Mouse (Mus musculus) liver, postnatal 0 days (tissue): Measurements from ENCODE around the gene Sgk1. TPM values are rescaled to one million over a fixed set of nuclear protein-coding genes. Genes with fewer than 3 reads are reported as not detected.

Source experiments
- ATAC-seq: fragments of 200-750 bp; cut with Nextera tagmentation; 2 replicates; pipeline ENCODE4 v1.8.0; 2017; ENCODE audit warnings: mild to moderate bottlenecking, moderate library complexity
- DNase-seq: peaks from one replicate; pipeline ENCODE4 v3.0.0-alpha.2; 2016
- H3K27ac ChIP-seq: fragments of 300-500 bp; sonication (generic); 2 replicates; pipeline ENCODE4 v1.5.1; 2014; ENCODE audit warnings: antibody characterized with exemption, moderate library complexity, mild to moderate bottlenecking, low read depth
- H3K27me3 ChIP-seq: fragments of 300-500 bp; sonication (generic); 2 replicates; pipeline ENCODE4 v1.6.1; 2014; ENCODE audit warnings: low read length, control low read depth, mixed read lengths; ENCODE audit not compliant: insufficient read depth
- H3K36me3 ChIP-seq: fragments of 300-500 bp; sonication (generic); replicated peaks from 2 replicates; pipeline ENCODE4 v1.6.1; 2014; ENCODE audit warnings: mild to moderate bottlenecking, control low read depth, low read length, moderate library complexity, mixed read lengths; ENCODE audit not compliant: insufficient read depth
- H3K4me1 ChIP-seq: fragments of 300-500 bp; sonication (generic); 2 replicates; pipeline ENCODE4 v1.6.1; 2014; ENCODE audit warnings: antibody characterized with exemption, mild to moderate bottlenecking, control low read depth; ENCODE audit not compliant: insufficient read depth
- H3K4me2 ChIP-seq: fragments of 300-500 bp; sonication (generic); 2 replicates; pipeline ENCODE4 v1.6.1; 2014; ENCODE audit warnings: low read depth, mild to moderate bottlenecking, low read length, moderate library complexity, mixed read lengths
- H3K4me3 ChIP-seq: fragments of 300-500 bp; sonication (generic); 2 replicates; pipeline ENCODE4 v1.5.1; 2014; ENCODE audit warnings: low read depth, low read length
- H3K9ac ChIP-seq: fragments of 300-500 bp; sonication (generic); replicated peaks from 2 replicates; pipeline ENCODE4 v1.6.1; 2014; ENCODE audit warnings: mild to moderate bottlenecking, moderate library complexity
- H3K9me3 ChIP-seq: fragments of 300-500 bp; sonication (generic); 2 replicates; pipeline ENCODE4 v1.6.1; 2016; ENCODE audit warnings: mild to moderate bottlenecking, control low read depth, low read length, mixed read lengths
- CTCF ChIP-seq: sonication (generic); IDR thresholded peaks from 2 replicates; pipeline ENCODE4 v1.5.1; 2016; ENCODE audit warnings: antibody characterized with exemption, low read depth
- EP300 ChIP-seq: IDR thresholded peaks from 2 replicates; pipeline ENCODE4 v1.6.1; 2016; ENCODE audit warnings: antibody characterized with exemption, low read depth, mild to moderate bottlenecking
- WGBS: fragments of 180-500 bp; shearing (Covaris S2); extraction: QIAGEN DNeasy Blood & Tissue Kit; methylation state at CpG from one replicate; pipeline ENCODE4 v1.1.7; 2014; ENCODE audit not compliant: insufficient replicate concordance; 5-methylcytosine and 5-hydroxymethylcytosine counted together
- polyA plus RNA-seq: library from polyadenylated mRNA; unstranded; fragments of >200 nt; fragmentation: Nextera tagmentation; extraction: Ambion mirVana; gene quantifications from 2 replicates; pipeline ENCODE4 v1.2.1, GENCODE M21; 2015

The Sgk1 gene
- polyA plus RNA-seq, 1 experiment from 2014 or later, result 20.6 TPM

DNA sequence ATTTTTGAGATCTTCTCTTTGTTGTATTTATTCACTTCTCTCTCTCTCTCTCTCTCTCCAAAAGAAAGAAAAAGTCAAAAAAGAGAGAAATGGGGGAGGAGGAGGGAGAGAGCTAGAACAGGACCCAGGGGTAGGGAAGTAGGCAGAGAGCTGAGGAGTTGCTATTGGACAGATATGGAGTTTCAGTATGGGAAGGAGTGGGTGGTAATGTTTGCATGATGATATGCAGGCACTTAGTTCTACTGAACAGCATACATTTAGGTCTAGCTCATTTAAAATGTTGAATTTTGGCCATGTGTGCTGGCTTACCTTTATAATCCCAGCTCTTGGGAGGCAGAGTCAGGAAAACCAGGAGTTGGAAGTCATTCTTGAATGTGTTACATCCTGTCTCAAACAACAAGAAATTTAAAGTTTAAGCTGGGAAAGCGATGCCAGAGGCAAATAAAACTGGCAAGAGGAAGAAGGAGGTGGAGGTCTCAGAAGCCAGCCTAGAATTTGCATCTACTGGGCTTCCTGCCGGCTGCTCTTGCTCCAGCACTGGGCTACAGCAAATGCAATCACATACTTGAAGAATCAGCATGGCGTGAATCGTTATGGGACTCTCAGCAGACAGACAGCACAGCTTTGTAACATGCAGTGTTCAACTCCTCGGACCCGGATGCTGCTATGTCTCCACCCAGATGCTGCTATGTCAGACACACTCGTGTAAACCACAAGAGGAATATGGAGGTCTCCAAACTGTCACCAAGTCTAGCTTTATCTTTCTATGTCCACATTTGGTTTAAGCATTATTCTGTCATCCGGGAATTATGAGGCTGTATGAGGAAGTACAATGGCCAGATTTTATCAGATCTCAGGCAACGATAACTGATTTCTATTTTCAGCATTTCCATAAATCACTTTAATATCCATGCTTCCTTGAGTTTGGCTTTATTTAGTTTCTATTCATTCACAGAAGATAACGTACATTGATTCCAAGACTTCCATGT lies 20.5 kb downstream of the Sgk1 start:
- no peaks in the 10 kb centered on the region for H3K9me3 ChIP-seq
- no peak overlapping the region for H3K27ac ChIP-seq
- DNase-seq (no peak), ATAC-seq (no peak)
- H3K27me3 ChIP-seq, result no peaks in the 10 kb centered on the region
- 56% methylated on average over 10 of the region's 10 CpGs for WGBS
- TF ChIP-seq CTCF (no peak), EP300 (no peak)
- H3K4me2 ChIP-seq, result no peak overlapping the region
- no peak overlapping the region for H3K4me3 ChIP-seq
- no peaks in the 10 kb centered on the region; the same call in 1 of the 2 replicates for H3K4me1 ChIP-seq
- no peak overlapping the region for H3K9ac ChIP-seq
- H3K36me3 ChIP-seq, result no peaks in the 10 kb centered on the region

- H3K4me1 ChIP-seq, result peaks cover 3% of the 10 kb centered on the region; the same call in 1 of the 2 replicates
- H3K4me2 ChIP-seq, result no peak overlapping the region
- H3K9me3 ChIP-seq, result no peaks in the 10 kb centered on the region
- DNase-seq (no peak), ATAC-seq (no peak)
- no peak overlapping the region for H3K4me3 ChIP-seq
- no peaks in the 10 kb centered on the region for H3K36me3 ChIP-seq
- 68% methylated on average over 2 of the region's 2 CpGs for WGBS
- no peak overlapping the region for H3K9ac ChIP-seq
- TF ChIP-seq CTCF, result no peak
- TF ChIP-seq EP300, result no peak
- no peaks in the 10 kb centered on the region for H3K27me3 ChIP-seq
- no peak overlapping the region for H3K27ac ChIP-seq
These were observed 22.2 kb downstream of the Sgk1 start for GRCm38 (mm10) chr10:21904151-21904550.

GRCm38 (mm10) chr10:21905616-21906015 lies 23.6 kb downstream of the Sgk1 start:
- H3K4me3 ChIP-seq, result no peak overlapping the region
- H3K27me3 ChIP-seq, result no peaks in the 10 kb centered on the region
- 50% methylated on average over 1 of the region's 1 CpGs for WGBS
- ATAC-seq, result peak; percentile 48; the same call in 1 of the 2 replicates
- no peaks in the 10 kb centered on the region for H3K36me3 ChIP-seq
- H3K9ac ChIP-seq, result no peak overlapping the region
- peaks cover 3% of the 10 kb centered on the region; the same call in 1 of the 2 replicates for H3K4me1 ChIP-seq
- no peaks in the 10 kb centered on the region for H3K9me3 ChIP-seq
- H3K27ac ChIP-seq, result peak overlapping the region; percentile 55; the same call in 1 of the 2 replicates
- TF ChIP-seq CTCF (no peak), EP300 (no peak)
- H3K4me2 ChIP-seq, result no peak overlapping the region
- no peak for DNase-seq

DNA sequence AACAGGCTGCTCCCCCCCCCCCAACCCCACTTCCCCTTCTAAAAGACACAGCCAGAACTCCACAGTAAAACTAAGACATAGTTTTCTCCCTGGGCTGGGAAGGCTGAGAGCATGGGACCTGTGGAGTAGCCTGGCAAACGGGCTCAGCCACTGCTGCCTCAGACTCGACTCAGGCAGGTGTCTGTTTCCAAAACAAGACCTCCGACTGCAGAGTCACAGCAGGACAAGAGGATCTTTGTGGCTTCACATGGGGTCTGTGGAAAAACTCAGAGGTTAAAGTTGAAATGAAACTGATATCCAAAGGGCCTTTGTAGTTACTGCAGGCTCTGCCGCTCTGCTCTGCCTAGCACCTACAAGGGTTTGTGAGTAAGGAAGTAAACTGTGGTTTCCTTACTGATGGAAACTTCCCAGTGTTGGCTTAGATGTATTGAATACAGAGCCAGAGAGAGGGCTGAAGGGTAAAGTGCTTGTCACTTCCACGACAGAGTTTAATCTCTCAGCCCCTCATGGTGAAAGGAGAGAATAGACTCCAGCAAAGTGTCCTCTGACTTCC lies 25.0 kb downstream of the Sgk1 start:
- DNase-seq, result no peak
- no peaks in the 10 kb centered on the region for H3K9me3 ChIP-seq
- H3K4me1 ChIP-seq, result peaks cover 3% of the 10 kb centered on the region; the same call in 1 of the 2 replicates
- H3K27ac ChIP-seq, result peak overlapping the region; percentile 79
- WGBS, result 34% methylated on average over 5 of the region's 5 CpGs
- 0 out of 2 replicates have a peak overlapping the region, but pooled peaks have one; percentile 11 for H3K9ac ChIP-seq
- no peak overlapping the region for H3K4me3 ChIP-seq
- ATAC-seq, result no peak
- TF ChIP-seq EP300 (no peak), CTCF (no peak)
- no peaks in the 10 kb centered on the region for H3K27me3 ChIP-seq
- peak overlapping the region; percentile 6; the same call in 1 of the 2 replicates for H3K4me2 ChIP-seq
- H3K36me3 ChIP-seq, result no peaks in the 10 kb centered on the region

DNA sequence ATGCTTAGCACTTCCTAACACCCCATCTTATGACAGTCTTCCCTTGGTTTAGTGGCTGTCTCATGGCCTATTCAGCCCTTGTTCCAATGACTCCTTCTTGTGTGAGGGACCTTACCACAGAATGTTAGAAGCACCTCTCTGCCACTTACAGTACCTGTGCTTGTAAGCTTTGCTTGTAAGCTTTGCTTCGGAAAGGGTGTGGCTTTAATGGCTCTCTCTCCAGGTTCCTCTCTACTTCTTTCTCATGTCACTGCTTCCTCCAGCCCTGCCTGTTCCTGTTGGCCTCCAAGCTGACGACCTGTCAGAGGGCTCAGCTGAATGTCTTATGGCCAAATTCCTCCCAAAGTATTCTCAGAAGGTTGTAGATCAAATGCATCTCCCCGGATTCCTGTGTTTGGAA lies 25.8 kb downstream of the Sgk1 start:
- Histone ChIP-seq H3K36me3 (no peaks in the 10 kb centered on the region), H3K27ac (peak overlapping the region; percentile 79), H3K9ac (no peak overlapping the region), H3K4me3 (no peak overlapping the region), H3K4me2 (no peak overlapping the region), H3K27me3 (no peaks in the 10 kb centered on the region), H3K9me3 (no peaks in the 10 kb centered on the region), H3K4me1 (peaks cover 3% of the 10 kb centered on the region; the same call in 1 of the 2 replicates)
- no peak for DNase-seq
- TF ChIP-seq CTCF (no peak), EP300 (no peak)
- 40% methylated on average over 3 of the region's 3 CpGs for WGBS
- ATAC-seq, result no peak; the same call in 1 of the 2 replicates

DNA sequence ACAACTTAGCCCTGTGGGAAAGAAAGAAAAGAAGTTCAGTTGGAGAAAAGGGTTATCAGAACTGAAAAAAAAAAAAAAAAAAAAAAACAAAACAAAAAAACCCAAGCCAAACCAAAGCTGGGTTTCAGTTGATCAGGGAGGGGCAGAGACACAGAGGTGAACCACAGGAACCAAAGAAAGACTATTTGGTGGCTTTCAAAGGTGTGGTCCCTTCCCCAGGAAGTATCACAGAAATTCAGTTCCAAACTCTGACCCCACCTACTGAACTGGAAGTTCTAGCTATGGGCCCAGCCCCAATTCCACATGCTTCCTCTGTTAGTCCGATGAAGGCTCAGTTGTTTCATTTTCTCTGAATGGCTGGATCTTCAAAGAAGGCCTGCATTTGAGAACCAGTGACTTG lies 26.7 kb downstream of the Sgk1 start:
- Histone ChIP-seq H3K27ac (no peak overlapping the region), H3K9ac (no peak overlapping the region), H3K9me3 (no peaks in the 10 kb centered on the region), H3K36me3 (no peaks in the 10 kb centered on the region), H3K4me1 (peaks cover 3% of the 10 kb centered on the region; the same call in 1 of the 2 replicates), H3K4me3 (no peak overlapping the region), H3K27me3 (no peaks in the 10 kb centered on the region), H3K4me2 (no peak overlapping the region)
- DNase-seq (no peak), ATAC-seq (no peak)
- 76% methylated on average over 1 of the region's 1 CpGs for whole genome bisulfite sequencing
- no peak for TF ChIP-seq EP300
- no peak for TF ChIP-seq CTCF
